Mouse (Mus musculus): ENCODE results near the gene Klk4. TPM values are rescaled to one million over a fixed set of nuclear protein-coding genes. Genes with fewer than 3 reads are reported as not detected.

The Klk4 gene
- not detected in 4 replicates for total RNA-seq (2023; ENCODE audit: inconsistent age)

DNA sequence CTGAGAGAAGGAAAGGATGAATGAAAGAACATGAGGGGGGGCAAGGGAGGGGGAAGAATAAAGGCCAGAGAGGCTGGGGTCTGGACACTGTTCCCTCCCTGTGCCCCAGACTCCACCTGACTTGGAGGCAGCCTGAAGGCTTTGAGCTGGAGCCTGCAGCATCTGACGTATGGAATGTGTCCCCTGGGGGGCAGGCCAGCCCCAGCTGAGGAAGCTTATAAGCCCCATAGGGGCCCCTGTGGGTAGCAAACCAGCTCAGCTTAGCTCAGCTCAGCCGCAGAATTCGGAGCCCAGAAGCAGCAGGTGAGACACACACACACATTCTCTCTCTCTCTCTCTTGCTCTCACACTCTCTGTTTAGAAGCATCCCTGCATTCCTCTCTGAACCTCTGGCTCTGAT is at the start of gene Klk4:
Gene Klk4 (plus strand): TSS at position 249 of the 400 bp plus-strand sequence.

GRCm38 (mm10) chr7:43841701-43842100 is 39.3 kb upstream of the Klk4 start, which contains the start of gene Klk5:
Klk5 (plus strand) TSS chr7:43841971.

DNA sequence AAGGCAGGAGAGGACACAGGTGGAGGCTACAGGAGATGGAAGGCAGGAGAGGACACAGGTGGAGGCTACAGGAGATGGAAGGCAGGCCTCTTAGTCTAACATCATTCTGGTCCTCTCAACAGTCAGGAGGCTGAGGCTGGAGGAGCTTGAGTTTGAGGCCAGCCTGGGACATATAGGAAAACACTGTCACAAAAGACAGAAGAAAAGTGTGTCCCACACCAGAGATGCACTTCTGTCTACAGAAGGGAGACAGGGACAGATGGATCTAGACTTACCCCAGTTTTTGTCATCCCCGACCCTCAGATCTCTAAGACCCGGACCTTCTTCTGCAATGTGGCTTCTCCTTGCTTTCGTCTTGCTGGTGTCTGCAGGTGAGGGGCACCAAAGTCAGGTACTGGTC is 52.5 kb downstream of the Klk4 start, which contains the start of gene Klk15:
Gene Klk15 (plus strand): TSS at position 301 of the 400 bp plus-strand sequence.

Other genes starting within 250 kb of the Klk4 start
- not detected in 4 replicates for gene Ceacam18, start 246.5 kb upstream of the Klk4 start, total RNA-seq (2023; ENCODE audit: inconsistent age)
- gene Siglece, start 221.0 kb upstream of the Klk4 start, total RNA-seq (2023; ENCODE audit: inconsistent age): 1.7 to 2.6 TPM (median 2.1 TPM) in 4 replicates
- 5.3 to 7.2 TPM (median 6.0 TPM) in 4 replicates for gene Ctu1, start 209.1 kb upstream of the Klk4 start, total RNA-seq (2023; ENCODE audit: inconsistent age)
- gene Klk14, start 190.7 kb upstream of the Klk4 start, total RNA-seq (2023; ENCODE audit: inconsistent age): not detected in 4 replicates
- gene Klk13, start 168.6 kb upstream of the Klk4 start, total RNA-seq (2023; ENCODE audit: inconsistent age): not detected in 4 replicates
- gene Klk12, start 112.3 kb upstream of the Klk4 start, total RNA-seq (2023; ENCODE audit: inconsistent age): not detected in 4 replicates
- gene Klk11, start 106.6 kb upstream of the Klk4 start, total RNA-seq (2023; ENCODE audit: inconsistent age): not detected in 4 replicates
- not detected in 4 replicates for gene Klk10, start 100.1 kb upstream of the Klk4 start, total RNA-seq (2023; ENCODE audit: inconsistent age)
- gene Klk9, start 89.3 kb upstream of the Klk4 start, total RNA-seq (2023; ENCODE audit: inconsistent age): not detected in 4 replicates
- 1.1 to 6.0 TPM (median 4.7 TPM) in 4 replicates for gene Klk8, start 83.6 kb upstream of the Klk4 start, total RNA-seq (2023; ENCODE audit: inconsistent age)
- not detected in 4 replicates for gene Klk7, start 69.9 kb upstream of the Klk4 start, total RNA-seq (2023; ENCODE audit: inconsistent age)
- gene Klk6, start 56.7 kb upstream of the Klk4 start, total RNA-seq (2023; ENCODE audit: inconsistent age): not detected in 4 replicates
- not detected in 4 replicates for gene Klk5, start 39.2 kb upstream of the Klk4 start, total RNA-seq (2023; ENCODE audit: inconsistent age)
- gene Klk15, start 52.6 kb downstream of the Klk4 start, total RNA-seq (2023; ENCODE audit: inconsistent age): not detected in 4 replicates
- gene Klk1b8, start 69.5 kb downstream of the Klk4 start, total RNA-seq (2023; ENCODE audit: inconsistent age): not detected in 4 replicates
- gene Klk1b1, start 85.6 kb downstream of the Klk4 start, total RNA-seq (2023; ENCODE audit: inconsistent age): not detected in 4 replicates
- gene Klk1b9, start 94.9 kb downstream of the Klk4 start, total RNA-seq (2023; ENCODE audit: inconsistent age): not detected in 4 replicates
- not detected in 4 replicates for gene Klk1b11, start 114.7 kb downstream of the Klk4 start, total RNA-seq (2023; ENCODE audit: inconsistent age)
- gene Klk1b26, start 131.0 kb downstream of the Klk4 start, total RNA-seq (2023; ENCODE audit: inconsistent age): not detected in 4 replicates
- not detected in 4 replicates for gene Klk1b27, start 171.1 kb downstream of the Klk4 start, total RNA-seq (2023; ENCODE audit: inconsistent age)
- not detected in 4 replicates for gene Klk1b21, start 221.2 kb downstream of the Klk4 start, total RNA-seq (2023; ENCODE audit: inconsistent age)
- not detected in 4 replicates for gene Klk1b22, start 231.5 kb downstream of the Klk4 start, total RNA-seq (2023; ENCODE audit: inconsistent age)

All from B cell, adult (primary cell).